Mouse (Mus musculus): ENCODE results near the gene Glul.

Gene Glul

DNA sequence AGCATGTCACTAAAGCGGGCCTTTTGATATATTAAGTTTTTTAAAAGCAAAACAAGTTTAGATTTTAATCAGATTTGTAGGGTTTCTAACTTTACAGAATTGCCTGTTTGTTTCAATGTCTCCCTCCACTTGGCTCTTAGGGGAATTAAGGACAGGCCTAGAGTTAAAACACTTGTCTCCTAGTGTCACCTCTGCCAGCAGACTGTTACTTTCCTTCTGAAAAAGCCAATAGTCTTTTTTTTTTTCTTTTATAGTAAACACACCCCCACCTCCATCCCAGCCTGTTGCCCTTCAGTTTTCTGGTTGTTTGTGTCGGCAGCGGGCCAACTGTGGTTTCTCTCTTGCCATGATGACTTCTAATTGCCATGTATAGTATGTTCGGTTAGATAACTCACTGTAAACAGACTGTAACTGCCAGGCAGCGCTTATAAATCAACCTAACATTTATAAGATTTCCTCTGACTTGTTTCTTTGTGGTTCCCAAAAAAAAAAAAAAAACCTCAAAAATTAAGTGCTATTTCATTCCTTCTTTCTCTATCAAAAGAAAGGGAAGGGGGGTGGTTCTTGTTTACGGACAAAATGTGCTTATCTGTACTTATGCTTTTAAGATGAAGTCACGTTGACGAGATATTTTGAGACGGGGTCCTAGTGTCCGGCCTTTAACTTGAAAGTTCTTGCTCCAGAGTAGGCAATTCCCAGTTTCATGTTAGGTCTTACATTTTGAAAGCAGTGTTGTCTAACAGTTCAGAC is 9.6 kb downstream of the Glul start:
- peak in 1 of 2 experiments; percentile 44 for DNase-seq (ENCODE audit: inconsistent age in 2 of 2, low spot score in 1 of 2)

- DNase-seq (ENCODE audit: inconsistent age in 2 of 2, low spot score in 1 of 2) = peak in 1 of 2 experiments; percentile 50
These were observed 10.2 kb downstream of the Glul start for GRCm38 (mm10) chr1:153909963-153910291.

DNA sequence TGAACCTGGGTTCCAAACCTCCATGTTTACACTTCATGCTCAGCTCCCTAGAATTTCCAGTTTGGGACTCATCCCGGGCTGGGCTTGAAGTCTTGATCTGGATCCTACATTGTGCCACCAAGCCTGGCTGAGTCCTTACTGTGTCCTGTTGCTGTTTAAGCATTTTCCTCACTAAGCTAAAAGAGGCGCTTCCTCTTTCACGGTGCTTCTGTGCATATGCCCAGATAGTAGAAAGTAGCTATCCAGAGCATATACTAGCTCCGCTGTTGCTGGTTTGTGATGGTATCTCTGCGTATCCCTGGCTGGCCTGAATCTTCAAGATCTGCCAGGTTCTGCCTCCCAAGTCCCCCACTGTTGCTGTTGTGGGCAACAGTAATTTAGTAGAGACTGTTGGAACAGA is 10.7 kb downstream of the Glul start:
- DNase-seq (ENCODE audit: inconsistent age in 2 of 2, low spot score in 1 of 2) = peak in 1 of 2 experiments; percentile 43

GRCm38 (mm10) chr1:153911276-153911795 is 11.6 kb downstream of the Glul start:
- peak in 1 of 2 experiments; percentile 32 for DNase-seq (ENCODE audit: inconsistent age in 2 of 2, low spot score in 1 of 2)

GRCm38 (mm10) chr1:153913869-153914268 is 14.1 kb downstream of the Glul start:
- no peak for DNase-seq (ENCODE audit: inconsistent age in 2 of 2, low spot score in 1 of 2)

DNA sequence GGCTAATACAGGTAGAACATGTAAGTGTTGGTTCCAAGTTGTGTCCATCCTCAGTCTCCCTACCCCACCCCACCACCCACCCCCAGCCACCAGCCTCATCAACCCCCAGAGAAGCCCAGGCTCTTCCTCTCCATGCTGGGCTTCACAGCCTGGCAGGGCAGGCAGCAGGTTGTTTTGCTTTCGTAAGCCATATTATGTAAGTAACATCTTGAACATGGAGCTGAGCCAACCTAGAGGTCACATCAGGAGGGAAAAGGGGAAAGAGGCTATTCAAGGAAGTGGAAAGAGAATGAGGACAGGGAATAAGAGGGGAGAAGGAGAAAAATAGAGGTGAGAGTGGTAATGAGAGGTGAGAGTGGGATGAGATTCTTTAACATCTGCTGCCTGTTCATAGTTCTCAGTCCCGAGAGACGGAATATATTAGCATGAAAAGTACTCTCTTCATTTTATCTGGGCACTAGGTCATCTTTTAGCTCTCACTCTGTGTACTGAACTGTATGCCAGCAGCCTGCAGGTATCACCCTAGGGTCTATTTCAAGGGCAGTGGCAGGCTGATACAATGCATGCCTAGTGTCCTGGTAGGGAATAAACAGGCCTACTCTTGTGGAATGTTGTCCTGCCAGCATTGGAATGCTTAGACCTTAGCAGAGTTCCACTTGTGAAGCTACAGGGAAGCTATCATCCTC is 18.9 kb downstream of the Glul start:
- DNase-seq (ENCODE audit: inconsistent age in 2 of 2, low spot score in 1 of 2) = peak in 1 of 2 experiments; percentile 73

GRCm38 (mm10) chr1:153921642-153922041 is 21.9 kb downstream of the Glul start:
- peak in 1 of 2 experiments; percentile 27 for DNase-seq (ENCODE audit: inconsistent age in 2 of 2, low spot score in 1 of 2)

- DNase-seq (ENCODE audit: inconsistent age in 2 of 2, low spot score in 1 of 2) = peak; percentile 66 to 91
These were observed 22.9 kb downstream of the Glul start for GRCm38 (mm10) chr1:153922571-153923021.

GRCm38 (mm10) chr1:153924395-153925385 is 24.9 kb downstream of the Glul start:
- no peak for DNase-seq (ENCODE audit: inconsistent age in 2 of 2, low spot score in 1 of 2)

DNA sequence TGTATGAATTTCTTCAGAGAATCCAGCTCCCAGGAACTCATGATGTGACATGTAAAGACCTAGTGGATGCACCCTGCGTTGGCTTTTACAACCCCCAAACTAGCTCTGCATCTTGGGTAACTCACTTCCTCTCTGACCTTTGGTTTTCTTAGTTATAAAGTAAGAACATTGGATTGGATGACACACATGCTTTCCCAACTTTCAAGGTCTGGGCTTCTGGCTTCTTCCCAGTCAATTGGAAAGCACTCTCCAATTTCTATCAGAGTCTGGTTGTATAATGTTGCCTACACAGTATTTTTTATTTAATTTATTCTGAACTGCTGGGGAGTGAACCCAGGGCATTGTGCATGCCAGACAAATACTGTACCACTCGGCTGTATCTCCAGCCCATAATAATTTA is 30.7 kb downstream of the Glul start:
- DNase-seq (ENCODE audit: inconsistent age in 2 of 2, low spot score in 1 of 2) = peak; percentile 60 to 91

GRCm38 (mm10) chr1:153933772-153934171 is 34.0 kb downstream of the Glul start:
- no peak for DNase-seq (ENCODE audit: inconsistent age in 2 of 2, low spot score in 1 of 2)

GRCm38 (mm10) chr1:153935844-153936380 is 36.2 kb downstream of the Glul start:
- DNase-seq (ENCODE audit: inconsistent age in 2 of 2, low spot score in 1 of 2) = no peak

GRCm38 (mm10) chr1:153937025-153937424 is 37.3 kb downstream of the Glul start:
- no peak for DNase-seq (ENCODE audit: inconsistent age in 2 of 2, low spot score in 1 of 2)

- peak in 1 of 2 experiments; percentile 44 for DNase-seq (ENCODE audit: inconsistent age in 2 of 2, low spot score in 1 of 2)
These were observed 41.2 kb downstream of the Glul start for GRCm38 (mm10) chr1:153940986-153941385.

DNA sequence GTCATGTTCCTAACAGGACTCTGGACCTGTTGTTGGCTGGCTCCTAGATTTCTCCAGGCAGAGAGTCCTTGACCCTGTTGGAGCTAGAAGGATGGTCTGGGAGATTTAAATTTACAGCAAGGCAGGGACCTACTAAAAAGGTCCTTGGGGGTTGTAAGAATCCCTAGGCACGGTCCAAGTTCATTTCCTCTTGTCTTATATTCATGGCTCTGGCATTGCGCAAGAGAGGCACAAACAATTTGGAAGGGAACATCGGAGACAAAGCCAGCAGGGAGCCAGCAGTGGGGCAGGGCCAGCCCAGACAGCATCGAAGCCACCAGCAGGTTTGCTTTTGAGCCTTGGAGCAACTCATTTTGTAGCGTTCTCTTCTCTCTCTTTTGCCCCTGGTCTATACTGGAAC is 45.4 kb downstream of the Glul start:
- DNase-seq (ENCODE audit: inconsistent age in 2 of 2, low spot score in 1 of 2) = peak in 1 of 2 experiments; percentile 67

GRCm38 (mm10) chr1:153946971-153947370 is 47.2 kb downstream of the Glul start:
- DNase-seq (ENCODE audit: inconsistent age in 2 of 2, low spot score in 1 of 2) = no peak

DNA sequence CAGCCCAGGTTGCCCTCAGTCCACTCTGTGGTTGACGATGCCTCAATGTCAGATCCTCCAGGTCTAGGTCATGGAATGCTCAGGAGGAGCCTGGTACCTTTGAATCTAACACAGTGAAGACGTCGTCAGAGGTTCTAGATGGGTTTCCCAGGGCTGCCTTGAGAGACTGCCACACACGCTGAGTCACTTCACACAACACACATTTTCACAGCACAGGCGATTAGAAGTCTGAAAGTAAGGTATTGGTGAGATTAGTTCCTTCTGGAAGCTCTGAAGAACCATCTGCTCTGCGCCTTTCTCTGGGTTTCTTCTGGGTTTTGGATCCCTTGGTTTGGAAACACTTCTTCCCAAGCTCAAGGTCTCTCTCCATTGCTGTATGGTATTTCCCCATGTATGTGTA is 48.1 kb downstream of the Glul start:
- no peak for DNase-seq (ENCODE audit: inconsistent age in 2 of 2, low spot score in 1 of 2)

GRCm38 (mm10) chr1:153953232-153953631 is 53.5 kb downstream of the Glul start:
- no peak for DNase-seq (ENCODE audit: inconsistent age in 2 of 2, low spot score in 1 of 2)

GRCm38 (mm10) chr1:153953797-153954196 is 54.1 kb downstream of the Glul start:
- DNase-seq (ENCODE audit: inconsistent age in 2 of 2, low spot score in 1 of 2) = no peak

GRCm38 (mm10) chr1:153957850-153958249 is 58.1 kb downstream of the Glul start:
- no peak for DNase-seq (ENCODE audit: inconsistent age in 2 of 2, low spot score in 1 of 2)

Measured in adrenal gland, adult (tissue).